Mouse (Mus musculus): ENCODE results near the gene Ugp2.

DNA sequence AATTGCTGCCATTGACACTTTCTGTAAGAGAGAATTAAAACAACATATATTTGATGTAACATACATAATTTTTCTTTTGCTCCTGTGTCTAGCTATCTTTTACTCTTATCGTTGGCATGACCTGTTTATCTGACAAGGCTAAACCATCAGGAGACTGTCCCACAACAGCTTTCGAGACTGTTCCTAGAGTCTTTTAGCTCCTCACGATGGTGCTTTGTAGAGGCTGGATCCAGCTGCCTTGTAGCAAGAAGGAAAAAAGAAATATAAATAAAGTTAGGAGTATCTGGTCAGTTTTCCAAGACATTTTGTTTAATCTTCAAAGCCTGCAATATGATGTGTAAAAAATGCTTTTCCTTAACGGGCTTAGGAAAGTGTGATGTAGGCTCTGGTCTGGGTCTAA is 35.7 kb upstream of the Ugp2 start:
- TF ChIP-seq CTCF (IDR thresholded peaks at IDR 0.05; ENCODE audit: control insufficient read depth, insufficient read depth, insufficient read length) (no peak), MYOG (IDR thresholded peaks at IDR 0.05; ENCODE audit: control insufficient read depth, extremely low read depth, insufficient read length) (no peak), CEBPB (IDR thresholded peaks at IDR 0.05; ENCODE audit: low read depth) (no peak), USF1 (IDR thresholded peaks at IDR 0.05; ENCODE audit: low read depth) (no peak)
